Mouse (Mus musculus): Measurements from ENCODE around the gene Eif3l. TPM values are rescaled to one million over a fixed set of nuclear protein-coding genes. Genes with fewer than 3 reads are reported as not detected.
"Not testable (repeated sequence)": the region's sequence is repeated elsewhere in the genome, so short reads cannot be mapped to it uniquely, and the experiment has no call there.

Gene Eif3l
- total and polyA plus RNA-seq, 3 experiments, result 30.9 to 261 (median 134) TPM

- Histone ChIP-seq H3K36me3 (replicated peaks) (no peaks in the 10 kb centered on the region), H3K4me1 (ENCODE audit: insufficient read depth, low read depth, low read length) (peaks cover 7% of the 10 kb centered on the region), H3K9me3 (replicated peaks) (peaks cover 4% of the 10 kb centered on the region), H3K4me3 (ENCODE audit: low read depth, low read length) (no peak overlapping the region), H3K27me3 (ENCODE audit: insufficient read depth, low read length) (peaks cover 61% of the 10 kb centered on the region)
- no peak for DNase-seq (ENCODE audit: low spot score)
- no peak for ATAC-seq (ENCODE audit: extremely low read depth, insufficient number of reproducible peaks, low FRiP score, poor library complexity, severe bottlenecking)
- no peak for TF ChIP-seq POLR2AphosphoS5 (IDR thresholded peaks at IDR 0.05; ENCODE audit: insufficient replicate concordance, low read depth, low read length)
- TF ChIP-seq GATA1 (IDR thresholded peaks at IDR 0.05; ENCODE audit: borderline replicate concordance, low read length), result no peak
- TF ChIP-seq CTCF (IDR thresholded peaks at IDR 0.05; ENCODE audit: low read depth, low read length), result no peak
- no peak for TF ChIP-seq GATA2 (IDR thresholded peaks at IDR 0.05; ENCODE audit: borderline replicate concordance, low read depth, low read length)
- no peak for TF ChIP-seq TAL1 (conservative IDR thresholded peaks at IDR 0.05; ENCODE audit: low read depth, low read length)
Observed at GRCm38 (mm10) chr15:79028823-79029484, 46.0 kb upstream of the Eif3l start.

- TF ChIP-seq TAL1 (conservative IDR thresholded peaks at IDR 0.05; ENCODE audit: low read depth, low read length), result no peak
- no peak for TF ChIP-seq POLR2AphosphoS5 (IDR thresholded peaks at IDR 0.05; ENCODE audit: insufficient replicate concordance, low read depth, low read length)
- TF ChIP-seq CTCF (IDR thresholded peaks at IDR 0.05; ENCODE audit: low read depth, low read length), result no peak
- TF ChIP-seq GATA2 (IDR thresholded peaks at IDR 0.05; ENCODE audit: borderline replicate concordance, low read depth, low read length), result no peak
- TF ChIP-seq GATA1 (IDR thresholded peaks at IDR 0.05; ENCODE audit: borderline replicate concordance, low read length), result no peak
- Histone ChIP-seq H3K27me3 (ENCODE audit: insufficient read depth, low read length) (peaks cover 64% of the 10 kb centered on the region), H3K4me3 (ENCODE audit: low read depth, low read length) (no peak overlapping the region), H3K4me1 (ENCODE audit: insufficient read depth, low read depth, low read length) (peaks cover 7% of the 10 kb centered on the region), H3K36me3 (replicated peaks) (no peaks in the 10 kb centered on the region), H3K9me3 (replicated peaks) (peaks cover 4% of the 10 kb centered on the region)
- DNase-seq (ENCODE audit: low spot score), result no peak
- no peak for ATAC-seq (ENCODE audit: extremely low read depth, insufficient number of reproducible peaks, low FRiP score, poor library complexity, severe bottlenecking)
Observed at GRCm38 (mm10) chr15:79029519-79030241, 45.3 kb upstream of the Eif3l start.

GRCm38 (mm10) chr15:79030551-79031435, 44.2 kb upstream of the Eif3l start:
- TF ChIP-seq POLR2AphosphoS5 (IDR thresholded peaks at IDR 0.05; ENCODE audit: insufficient replicate concordance, low read depth, low read length) (no peak), TAL1 (conservative IDR thresholded peaks at IDR 0.05; ENCODE audit: low read depth, low read length) (no peak), GATA2 (IDR thresholded peaks at IDR 0.05; ENCODE audit: borderline replicate concordance, low read depth, low read length) (no peak), GATA1 (IDR thresholded peaks at IDR 0.05; ENCODE audit: borderline replicate concordance, low read length) (no peak)
- Histone ChIP-seq H3K27me3 (ENCODE audit: insufficient read depth, low read length) (peaks cover 66% of the 10 kb centered on the region), H3K4me1 (ENCODE audit: insufficient read depth, low read depth, low read length) (peaks cover 7% of the 10 kb centered on the region), H3K9me3 (replicated peaks) (peaks cover 4% of the 10 kb centered on the region), H3K36me3 (replicated peaks) (no peaks in the 10 kb centered on the region), H3K4me3 (ENCODE audit: low read depth, low read length) (peak overlapping the region; percentile 55; the same call in 1 of the 2 replicates)
- DNase-seq (ENCODE audit: low spot score), result no peak
- no peak; the same call in 1 of the 2 replicates for ATAC-seq (ENCODE audit: extremely low read depth, insufficient number of reproducible peaks, low FRiP score, poor library complexity, severe bottlenecking)

GRCm38 (mm10) chr15:79031908-79032307, 43.1 kb upstream of the Eif3l start:
- not testable (repeated sequence) for DNase-seq (ENCODE audit: low spot score); H3K4me3 ChIP-seq (ENCODE audit: low read depth, low read length); H3K9me3 ChIP-seq (replicated peaks); H3K4me1 ChIP-seq (ENCODE audit: insufficient read depth, low read depth, low read length); ATAC-seq (ENCODE audit: extremely low read depth, insufficient number of reproducible peaks, low FRiP score, poor library complexity, severe bottlenecking); H3K36me3 ChIP-seq (replicated peaks)
- peaks cover 75% of the 10 kb centered on the region for H3K27me3 ChIP-seq (ENCODE audit: insufficient read depth, low read length)

GRCm38 (mm10) chr15:79037913-79038328, 37.1 kb upstream of the Eif3l start:
- peak overlapping the region; percentile 44; the same call in 1 of the 2 replicates for H3K4me3 ChIP-seq (ENCODE audit: low read depth, low read length)
- H3K36me3 ChIP-seq (replicated peaks), result no peaks in the 10 kb centered on the region
- peaks cover 61% of the 10 kb centered on the region for H3K27me3 ChIP-seq (ENCODE audit: insufficient read depth, low read length)
- TF ChIP-seq CTCF (IDR thresholded peaks at IDR 0.05; ENCODE audit: low read depth, low read length) (peak; percentile 77), POLR2AphosphoS5 (IDR thresholded peaks at IDR 0.05; ENCODE audit: insufficient replicate concordance, low read depth, low read length) (no peak)
- H3K4me1 ChIP-seq (ENCODE audit: insufficient read depth, low read depth, low read length), result peaks cover 19% of the 10 kb centered on the region
- no peak for ATAC-seq (ENCODE audit: extremely low read depth, insufficient number of reproducible peaks, low FRiP score, poor library complexity, severe bottlenecking)
- DNase-seq (ENCODE audit: low spot score), result peak; percentile 73
- H3K9me3 ChIP-seq (replicated peaks), result peaks cover 4% of the 10 kb centered on the region

- Histone ChIP-seq H3K27me3 (ENCODE audit: insufficient read depth, low read length) (peaks cover 63% of the 10 kb centered on the region), H3K36me3 (replicated peaks) (no peaks in the 10 kb centered on the region), H3K4me1 (ENCODE audit: insufficient read depth, low read depth, low read length) (peaks cover 19% of the 10 kb centered on the region), H3K4me3 (ENCODE audit: low read depth, low read length) (no peak overlapping the region), H3K9me3 (replicated peaks) (peaks cover 8% of the 10 kb centered on the region)
- TF ChIP-seq GATA2 (IDR thresholded peaks at IDR 0.05; ENCODE audit: borderline replicate concordance, low read depth, low read length), result no peak
- TF ChIP-seq CTCF (IDR thresholded peaks at IDR 0.05; ENCODE audit: low read depth, low read length), result no peak
- no peak for TF ChIP-seq GATA1 (IDR thresholded peaks at IDR 0.05; ENCODE audit: borderline replicate concordance, low read length)
- no peak for TF ChIP-seq TAL1 (conservative IDR thresholded peaks at IDR 0.05; ENCODE audit: low read depth, low read length)
- no peak for TF ChIP-seq POLR2AphosphoS5 (IDR thresholded peaks at IDR 0.05; ENCODE audit: insufficient replicate concordance, low read depth, low read length)
- no peak for DNase-seq (ENCODE audit: low spot score)
- no peak for ATAC-seq (ENCODE audit: extremely low read depth, insufficient number of reproducible peaks, low FRiP score, poor library complexity, severe bottlenecking)
Observed at GRCm38 (mm10) chr15:79038331-79038730, 36.6 kb upstream of the Eif3l start.
